Mouse (Mus musculus) liver, embryonic 13.5 days (tissue): ENCODE data around the gene Nipbl. TPM values are rescaled to one million over a fixed set of nuclear protein-coding genes. Genes with fewer than 3 reads are reported as not detected.
A peak's percentile ranks its signal among the peaks of the same experiment; 100 is the strongest.
"Not testable (repeated sequence)": the region's sequence is repeated elsewhere in the genome, so short reads cannot be mapped to it uniquely, and the experiment has no call there.

Experiments used
- ATAC-seq: fragments of 200-750 bp; cut with Nextera tagmentation; 2 replicates; pipeline ENCODE4 v1.8.0; 2017; ENCODE audit warnings: low read depth, mild to moderate bottlenecking, moderate number of reproducible peaks, moderate library complexity
- DNase-seq: peaks from one replicate; pipeline ENCODE4 v3.0.0; 2022
- H3K27ac ChIP-seq: fragments of 300-500 bp; sonication (generic); 2 replicates; pipeline ENCODE4 v1.5.1; 2015; ENCODE audit warnings: moderate library complexity, mild to moderate bottlenecking, inconsistent platforms
- H3K27me3 ChIP-seq: fragments of 300-500 bp; sonication (generic); 2 replicates; pipeline ENCODE4 v1.6.1; 2015; ENCODE audit warnings: mild to moderate bottlenecking, inconsistent platforms
- H3K36me3 ChIP-seq: fragments of 300-500 bp; sonication (generic); 2 replicates; pipeline ENCODE4 v1.6.1; 2015; ENCODE audit warnings: mild to moderate bottlenecking, inconsistent platforms
- H3K4me1 ChIP-seq: fragments of 300-500 bp; sonication (generic); replicated peaks from 2 replicates; pipeline ENCODE4 v1.6.1; 2015; ENCODE audit warnings: inconsistent platforms
- H3K4me2 ChIP-seq: fragments of 300-500 bp; sonication (generic); 2 replicates; pipeline ENCODE4 v1.6.1; 2015; ENCODE audit warnings: inconsistent platforms, mild to moderate bottlenecking, moderate library complexity
- H3K4me3 ChIP-seq: fragments of 300-500 bp; sonication (generic); replicated peaks from 2 replicates; pipeline ENCODE4 v1.5.1; 2015; ENCODE audit warnings: mild to moderate bottlenecking, inconsistent platforms
- H3K9ac ChIP-seq: fragments of 300-500 bp; sonication (generic); 2 replicates; pipeline ENCODE4 v1.6.1; 2015; ENCODE audit warnings: mild to moderate bottlenecking, inconsistent platforms
- H3K9me3 ChIP-seq: fragments of 300-500 bp; sonication (generic); replicated peaks from 2 replicates; pipeline ENCODE4 v1.6.1; 2016; ENCODE audit warnings: inconsistent platforms
- WGBS: fragments of 180-500 bp; shearing (Covaris S2); methylation state at CpG from one replicate; pipeline ENCODE4 v1.1.7; 2015; ENCODE audit not compliant: insufficient replicate concordance; 5-methylcytosine and 5-hydroxymethylcytosine counted together
- polyA plus RNA-seq: library from polyadenylated mRNA; unstranded; fragments of >200 nt; fragmentation: Nextera tagmentation; extraction: Ambion mirVana; gene quantifications from 2 replicates; pipeline ENCODE4 v1.2.1, GENCODE M21; 2015

The Nipbl gene
- polyA plus RNA-seq, 1 experiment from 2014 or later, result 6.7 TPM

DNA sequence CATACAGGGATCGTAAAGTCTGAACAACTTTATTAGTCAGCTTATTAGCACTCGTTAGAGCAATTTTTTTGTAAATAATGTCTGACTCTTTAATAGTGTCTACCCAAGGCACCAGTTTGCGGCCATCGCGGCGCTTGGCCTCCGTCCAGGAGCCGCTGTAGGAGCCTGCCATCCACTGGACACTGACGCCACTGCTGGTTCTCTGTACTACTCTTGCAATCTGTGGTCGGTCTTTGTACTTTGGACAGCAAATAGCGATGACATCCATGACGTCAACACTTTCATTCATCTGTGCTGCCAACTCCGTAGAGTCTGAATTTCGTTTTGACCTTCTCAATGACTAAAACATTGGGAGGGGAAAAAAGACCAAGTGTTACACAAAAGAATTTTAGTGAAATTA is 153.0 kb downstream of the Nipbl start:
- DNase-seq (no peak), ATAC-seq (no peak)
- H3K36me3 ChIP-seq, result peaks cover 57% of the 10 kb centered on the region
- 92% methylated on average over 14 of the region's 14 CpGs for WGBS
- no peak overlapping the region for H3K9ac ChIP-seq
- H3K4me1 ChIP-seq, result no peaks in the 10 kb centered on the region
- no peak overlapping the region for H3K27ac ChIP-seq
- no peaks in the 10 kb centered on the region for H3K9me3 ChIP-seq
- H3K27me3 ChIP-seq, result no peaks in the 10 kb centered on the region
- H3K4me2 ChIP-seq, result no peak overlapping the region
- no peak overlapping the region for H3K4me3 ChIP-seq

- ATAC-seq, result no peak
- H3K27ac ChIP-seq, result no peak overlapping the region
Measured at GRCm38 (mm10) chr15:8282155-8282554, 162.1 kb downstream of the Nipbl start.

GRCm38 (mm10) chr15:8281701-8282100 is 162.6 kb downstream of the Nipbl start:
- H3K9me3 ChIP-seq, result no peaks in the 10 kb centered on the region
- H3K4me2 ChIP-seq, result no peak overlapping the region
- no peaks in the 10 kb centered on the region for H3K36me3 ChIP-seq
- WGBS, result 64% methylated on average over 7 of the region's 7 CpGs
- no peak overlapping the region for H3K9ac ChIP-seq
- DNase-seq (no peak), ATAC-seq (no peak)
- no peak overlapping the region for H3K27ac ChIP-seq
- no peak overlapping the region for H3K4me3 ChIP-seq
- no peaks in the 10 kb centered on the region for H3K27me3 ChIP-seq
- no peaks in the 10 kb centered on the region for H3K4me1 ChIP-seq

More at GRCm38 (mm10) chr15:8282155-8282554, 162.1 kb downstream of the Nipbl start:
- no peaks in the 10 kb centered on the region for H3K4me1 ChIP-seq
- 75% methylated on average over 2 of the region's 2 CpGs for WGBS
- no peak overlapping the region for H3K9ac ChIP-seq
- no peak for DNase-seq
- no peak overlapping the region for H3K4me2 ChIP-seq
- H3K36me3 ChIP-seq, result no peaks in the 10 kb centered on the region
- H3K27me3 ChIP-seq, result no peaks in the 10 kb centered on the region
- H3K9me3 ChIP-seq, result no peaks in the 10 kb centered on the region
- H3K4me3 ChIP-seq, result no peak overlapping the region

DNA sequence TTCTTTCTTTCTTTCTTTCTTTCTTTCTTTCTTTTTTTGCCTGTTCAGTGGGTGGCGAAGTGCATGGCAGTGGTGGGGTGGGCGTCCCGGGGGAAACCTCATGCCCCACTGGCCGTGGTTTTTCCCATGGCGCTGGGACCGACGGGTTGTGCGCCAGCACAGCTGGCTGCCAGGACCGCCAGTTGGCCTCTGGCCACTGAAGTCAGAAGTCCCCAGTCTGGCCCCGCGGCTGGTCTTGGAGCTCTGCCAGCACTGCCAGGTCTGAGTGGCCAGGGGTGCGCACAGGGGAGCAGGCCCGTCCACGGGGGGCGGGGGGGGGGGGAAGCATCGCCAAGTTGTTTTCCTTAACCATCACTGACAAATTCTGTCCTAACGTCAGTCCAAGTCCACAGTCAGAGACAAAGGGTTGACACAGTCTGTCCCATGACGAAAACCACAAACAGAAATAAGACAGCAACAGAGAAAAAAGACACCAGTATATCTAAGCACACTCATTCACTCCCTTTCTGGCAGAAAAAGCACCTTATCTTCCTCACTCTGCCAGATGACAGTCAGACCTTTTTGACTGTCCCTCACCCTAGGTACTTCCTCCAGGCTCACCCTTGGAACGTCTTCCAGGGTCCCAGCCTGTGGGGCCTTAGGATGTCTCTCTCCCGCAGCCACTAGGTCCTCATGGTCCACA is 164.2 kb downstream of the Nipbl start:
- H3K36me3 ChIP-seq, result no peaks in the 10 kb centered on the region
- no peak overlapping the region for H3K9ac ChIP-seq
- WGBS, result 56% methylated on average over 20 of the region's 20 CpGs
- peak overlapping the region; percentile 49 for H3K4me3 ChIP-seq
- H3K9me3 ChIP-seq, result no peaks in the 10 kb centered on the region
- no peaks in the 10 kb centered on the region for H3K27me3 ChIP-seq
- no peak overlapping the region for H3K27ac ChIP-seq
- no peaks in the 10 kb centered on the region for H3K4me1 ChIP-seq
- DNase-seq (no peak), ATAC-seq (no peak)
- H3K4me2 ChIP-seq, result peak overlapping the region; percentile 62

- WGBS, result 28% methylated on average over 17 of the region's 17 CpGs
- ATAC-seq (no peak), DNase-seq (peak; percentile 7)
- H3K27ac ChIP-seq, result no peak overlapping the region
- H3K4me3 ChIP-seq, result peak overlapping the region; percentile 49
- no peaks in the 10 kb centered on the region for H3K27me3 ChIP-seq
- H3K36me3 ChIP-seq, result no peaks in the 10 kb centered on the region
- H3K9ac ChIP-seq, result peak overlapping the region; percentile 36; the same call in 1 of the 2 replicates
- no peaks in the 10 kb centered on the region for H3K4me1 ChIP-seq
- no peaks in the 10 kb centered on the region for H3K9me3 ChIP-seq
- H3K4me2 ChIP-seq, result peak overlapping the region; percentile 62
Measured at GRCm38 (mm10) chr15:8279320-8279779, 164.9 kb downstream of the Nipbl start.

DNA sequence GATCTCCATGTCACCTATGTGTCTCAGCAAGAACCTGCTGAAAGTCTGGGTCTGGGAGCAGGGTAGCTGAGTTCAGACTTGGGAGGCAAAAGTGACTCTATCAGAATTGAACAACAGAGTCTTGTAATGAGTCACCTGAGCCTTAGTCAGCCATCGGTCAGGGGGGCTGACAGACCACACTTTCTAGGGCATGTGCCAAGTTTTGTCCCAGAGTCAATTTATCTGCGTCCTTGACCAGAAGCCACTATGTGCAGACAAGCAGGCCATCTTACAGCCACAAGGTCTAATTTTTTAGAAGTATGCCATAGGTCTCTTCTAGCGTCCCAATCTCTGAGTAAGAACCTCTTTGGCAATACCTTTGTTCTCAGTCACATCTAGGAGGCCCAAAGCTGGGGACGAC is 166.3 kb downstream of the Nipbl start:
- not testable (repeated sequence) for ATAC-seq, H3K9me3 ChIP-seq, H3K4me3 ChIP-seq, H3K4me2 ChIP-seq, H3K9ac ChIP-seq, H3K27me3 ChIP-seq, H3K4me1 ChIP-seq, H3K27ac ChIP-seq, H3K36me3 ChIP-seq, DNase-seq
- 80% methylated on average over 4 of the region's 4 CpGs for whole genome bisulfite sequencing

DNA sequence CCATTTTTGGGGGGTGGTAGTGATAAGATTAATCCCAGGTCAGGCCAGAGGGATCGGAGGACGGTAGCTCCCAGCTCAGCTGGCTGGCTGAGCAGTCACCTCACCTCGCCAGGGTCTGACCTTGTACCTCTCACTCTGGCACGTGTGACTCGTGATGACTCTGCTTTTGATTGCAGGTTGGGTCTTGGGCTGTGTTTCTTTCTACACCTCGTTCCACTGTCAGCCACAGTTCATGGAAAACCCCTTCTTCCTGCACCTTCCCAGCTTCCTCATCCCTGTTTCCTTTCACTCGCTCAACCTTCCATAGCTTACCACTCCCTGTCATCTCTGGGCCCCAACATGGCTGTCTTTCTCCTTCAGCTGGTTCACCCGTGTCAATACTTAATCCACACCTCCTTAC is 172.3 kb downstream of the Nipbl start:
- no peak for ATAC-seq
- Histone ChIP-seq H3K27me3 (no peaks in the 10 kb centered on the region), H3K9me3 (no peaks in the 10 kb centered on the region), H3K4me3 (no peak overlapping the region), H3K36me3 (no peaks in the 10 kb centered on the region), H3K4me1 (no peaks in the 10 kb centered on the region), H3K4me2 (no peak overlapping the region), H3K9ac (no peak overlapping the region), H3K27ac (no peak overlapping the region)
- 70% methylated on average over 8 of the region's 8 CpGs for WGBS
- DNase-seq, result no peak

GRCm38 (mm10) chr15:8268231-8268630 is 176.0 kb downstream of the Nipbl start:
- Histone ChIP-seq H3K36me3 (no peaks in the 10 kb centered on the region), H3K4me2 (no peak overlapping the region), H3K9me3 (no peaks in the 10 kb centered on the region), H3K27ac (no peak overlapping the region), H3K9ac (no peak overlapping the region), H3K4me3 (no peak overlapping the region), H3K27me3 (no peaks in the 10 kb centered on the region), H3K4me1 (no peaks in the 10 kb centered on the region)
- 73% methylated on average over 8 of the region's 8 CpGs for WGBS
- DNase-seq, result no peak
- ATAC-seq, result no peak

- DNase-seq (no peak), ATAC-seq (no peak)
- Histone ChIP-seq H3K9me3 (no peaks in the 10 kb centered on the region), H3K4me2 (no peak overlapping the region), H3K4me1 (no peaks in the 10 kb centered on the region), H3K36me3 (no peaks in the 10 kb centered on the region), H3K27ac (no peak overlapping the region), H3K27me3 (no peaks in the 10 kb centered on the region), H3K4me3 (no peak overlapping the region), H3K9ac (no peak overlapping the region)
- WGBS, result 83% methylated on average over 3 of the region's 3 CpGs
Measured at GRCm38 (mm10) chr15:8267211-8267610, 177.1 kb downstream of the Nipbl start.

DNA sequence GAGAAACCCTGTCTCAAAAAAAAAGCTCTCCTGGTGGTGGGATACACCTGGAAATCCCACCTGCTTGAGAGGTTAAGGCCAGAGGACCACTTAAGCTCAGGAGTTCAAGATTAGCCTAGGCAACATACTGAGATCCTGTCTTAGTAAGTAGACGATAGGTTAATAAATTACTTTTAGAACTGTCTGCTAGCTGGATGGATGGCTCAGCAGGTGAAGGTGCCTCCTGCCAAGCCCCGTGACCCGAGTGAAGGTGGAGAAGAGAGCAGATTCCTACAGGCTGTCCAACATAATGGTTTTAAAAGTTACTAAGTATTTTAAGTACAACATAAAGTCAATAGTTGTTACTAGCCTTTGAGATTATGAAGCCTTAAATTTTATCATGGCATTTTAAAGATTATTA is 178.3 kb downstream of the Nipbl start:
- no peak overlapping the region for H3K9ac ChIP-seq
- H3K27me3 ChIP-seq, result no peaks in the 10 kb centered on the region
- H3K36me3 ChIP-seq, result no peaks in the 10 kb centered on the region
- WGBS, result 70% methylated on average over 3 of the region's 3 CpGs
- no peak for DNase-seq
- H3K4me1 ChIP-seq, result no peaks in the 10 kb centered on the region
- no peaks in the 10 kb centered on the region for H3K9me3 ChIP-seq
- H3K4me3 ChIP-seq, result no peak overlapping the region
- ATAC-seq, result no peak
- H3K4me2 ChIP-seq, result no peak overlapping the region
- H3K27ac ChIP-seq, result no peak overlapping the region
